In genomic region chr1:56888939-56889338, GRCm38 (mm10) we compare ENCODE assay signal across 19 mouse cellular contexts.
"Had no signal": no experiment of that assay in that cellular context is flagged by ENCODE, and none has a peak within 500 bp of the region (broad histone marks: within the 10 kb centered on the region; RNA-seq: fewer than 3 reads in every experiment).

No protein-coding gene starts in this region.

- H3K27ac ChIP-seq: midbrain, embryonic 10.5 days; midbrain, embryonic 12.5 days; neural tube, embryonic 13.5 days; neural tube, embryonic 15.5 days; stomach, embryonic 15.5 days; stomach, postnatal 0 days had no signal

- H3K4me3 ChIP-seq: midbrain, embryonic 10.5 days; midbrain, embryonic 12.5 days; myocyte; neural tube, embryonic 13.5 days; neural tube, embryonic 15.5 days; stomach, embryonic 15.5 days had no signal

- ATAC-seq: midbrain, embryonic 16.5 days had no signal

- H3K36me3 ChIP-seq: midbrain, embryonic 10.5 days; midbrain, embryonic 12.5 days; neural tube, embryonic 13.5 days; neural tube, embryonic 15.5 days; stomach, embryonic 15.5 days had no signal

- H3K9me3 ChIP-seq: midbrain, embryonic 10.5 days; midbrain, embryonic 12.5 days; neural tube, embryonic 13.5 days; neural tube, embryonic 15.5 days; stomach, embryonic 15.5 days had no signal

- H3K9ac ChIP-seq: lung, embryonic 14.5 days; midbrain, embryonic 12.5 days; neural tube, embryonic 13.5 days; neural tube, embryonic 15.5 days; stomach, embryonic 15.5 days had no signal

- H3K4me2 ChIP-seq: lung, embryonic 14.5 days; midbrain, embryonic 12.5 days; neural tube, embryonic 13.5 days; neural tube, embryonic 15.5 days; stomach, embryonic 15.5 days had no signal

- H3K27me3 ChIP-seq: midbrain, embryonic 12.5 days; neural tube, embryonic 13.5 days; neural tube, embryonic 15.5 days; stomach, embryonic 15.5 days had no signal

- DNase-seq: lung, adult 18-20 months; lung, embryonic 14.5 days; lung, postnatal 14 days; lung, postnatal 36 days; midbrain, embryonic 14.5 days; retina, postnatal 1 day; right cerebral cortex, adult 18-20 months; right cerebral cortex, postnatal 14 days; thymus, adult 2 months; thymus, postnatal 25 days; thymus, postnatal 4 days had no signal

- H3K4me1 ChIP-seq: midbrain, embryonic 10.5 days; midbrain, embryonic 12.5 days; neural tube, embryonic 13.5 days; neural tube, embryonic 15.5 days; stomach, embryonic 15.5 days had no signal
